Mouse (Mus musculus): ENCODE data around the gene Card9. TPM values are rescaled to one million over a fixed set of nuclear protein-coding genes. Genes with fewer than 3 reads are reported as not detected.

Gene Card9
- polyA plus RNA-seq, 1 experiment from 2014 or later: 2.1 TPM

DNA sequence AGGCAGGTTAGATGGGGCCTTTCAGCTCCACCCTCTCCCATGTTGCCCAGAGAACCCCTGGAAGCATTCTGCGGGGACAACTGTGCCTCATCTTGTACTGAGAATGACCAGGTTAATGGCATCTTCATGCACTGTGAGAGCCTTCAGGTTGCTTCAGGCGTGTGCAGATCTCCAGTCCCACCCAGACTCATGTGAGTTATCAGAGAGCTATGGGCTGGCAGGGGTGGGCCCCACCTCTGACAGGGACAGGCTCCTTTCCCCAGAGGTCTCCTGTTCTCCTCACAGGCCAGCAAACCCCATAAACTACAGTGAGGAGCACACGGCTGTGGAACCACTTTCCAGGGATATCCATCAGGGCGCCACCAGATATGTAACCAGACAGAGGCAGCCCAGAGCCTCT, 40.3 kb upstream of the Card9 start:
- Histone ChIP-seq H3K9me3 (ENCODE audit: low read length) (no peaks in the 10 kb centered on the region), H3K27ac (ENCODE audit: low read depth) (no peak overlapping the region), H3K4me2 (ENCODE audit: low read depth, low read length) (no peak overlapping the region), H3K4me1 (ENCODE audit: insufficient read depth) (peaks cover 3% of the 10 kb centered on the region), H3K4me3 (ENCODE audit: low read depth, low read length) (no peak overlapping the region), H3K9ac (replicated peaks) (no peak overlapping the region), H3K27me3 (ENCODE audit: insufficient read depth, low read length) (no peaks in the 10 kb centered on the region), H3K36me3 (replicated peaks; ENCODE audit: insufficient read depth, low read length) (peaks cover 55% of the 10 kb centered on the region)
- DNase-seq (no peak), ATAC-seq (no peak)
- TF ChIP-seq EP300 (IDR thresholded peaks at IDR 0.05; ENCODE audit: low read depth): no peak
- TF ChIP-seq CTCF (IDR thresholded peaks at IDR 0.05; ENCODE audit: low read depth): no peak
- 79% methylated on average over 4 of the region's 4 CpGs for WGBS (ENCODE audit: insufficient replicate concordance)

DNA sequence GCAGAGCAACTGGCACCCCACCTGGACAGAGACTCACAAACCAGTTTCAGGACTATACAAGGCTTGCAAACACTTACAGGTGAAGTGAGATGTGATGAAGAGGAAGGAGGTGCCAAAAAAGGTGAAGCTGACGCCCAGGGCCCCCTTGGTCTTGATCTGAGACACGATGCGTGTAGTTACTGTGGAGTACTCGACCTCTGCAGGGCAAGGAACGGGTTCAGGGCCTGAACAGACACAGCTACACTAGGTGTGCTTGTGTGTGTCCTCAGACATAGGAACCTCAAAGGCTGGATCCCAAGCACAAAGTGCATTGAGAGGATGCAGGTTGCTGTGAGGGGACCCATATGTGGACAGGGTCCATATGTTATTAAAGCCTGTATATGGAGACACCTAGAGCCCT, 39.6 kb upstream of the Card9 start:
- no peak for DNase-seq
- H3K4me1 ChIP-seq (ENCODE audit: insufficient read depth): no peaks in the 10 kb centered on the region
- 86% methylated on average over 5 of the region's 5 CpGs for WGBS (ENCODE audit: insufficient replicate concordance)
- H3K4me3 ChIP-seq (ENCODE audit: low read depth, low read length): no peak overlapping the region
- ATAC-seq: no peak
- no peak overlapping the region for H3K9ac ChIP-seq (replicated peaks)
- H3K36me3 ChIP-seq (replicated peaks; ENCODE audit: insufficient read depth, low read length): peaks cover 62% of the 10 kb centered on the region
- no peak for TF ChIP-seq CTCF (IDR thresholded peaks at IDR 0.05; ENCODE audit: low read depth)
- no peak for TF ChIP-seq EP300 (IDR thresholded peaks at IDR 0.05; ENCODE audit: low read depth)
- H3K27ac ChIP-seq (ENCODE audit: low read depth): no peak overlapping the region
- H3K27me3 ChIP-seq (ENCODE audit: insufficient read depth, low read length): no peaks in the 10 kb centered on the region
- H3K4me2 ChIP-seq (ENCODE audit: low read depth, low read length): no peak overlapping the region
- H3K9me3 ChIP-seq (ENCODE audit: low read length): no peaks in the 10 kb centered on the region

DNA sequence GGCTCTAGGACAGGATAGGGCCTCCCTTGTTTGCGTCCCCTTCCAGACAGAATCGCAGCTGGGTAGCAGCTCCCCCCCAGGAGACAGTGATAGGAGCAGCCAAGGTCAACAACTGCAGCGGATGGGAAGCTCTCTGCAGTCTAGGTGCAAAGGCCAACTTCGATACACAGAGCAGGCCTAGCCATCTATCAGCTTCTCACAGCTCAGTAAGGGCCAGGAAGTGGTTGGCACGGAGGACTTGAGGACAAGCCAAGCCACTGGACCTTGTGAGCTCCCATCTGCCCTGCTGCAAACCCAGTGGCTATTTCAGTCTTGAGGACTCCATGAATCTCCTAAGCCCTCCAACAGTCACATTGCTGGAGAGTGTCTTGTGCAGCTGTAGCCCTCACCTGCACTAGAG, 38.9 kb upstream of the Card9 start:
- Histone ChIP-seq H3K36me3 (replicated peaks; ENCODE audit: insufficient read depth, low read length) (peaks cover 69% of the 10 kb centered on the region), H3K9me3 (ENCODE audit: low read length) (no peaks in the 10 kb centered on the region), H3K9ac (replicated peaks) (no peak overlapping the region), H3K27ac (ENCODE audit: low read depth) (no peak overlapping the region), H3K4me2 (ENCODE audit: low read depth, low read length) (no peak overlapping the region), H3K4me3 (ENCODE audit: low read depth, low read length) (no peak overlapping the region), H3K4me1 (ENCODE audit: insufficient read depth) (no peaks in the 10 kb centered on the region), H3K27me3 (ENCODE audit: insufficient read depth, low read length) (no peaks in the 10 kb centered on the region)
- WGBS (ENCODE audit: insufficient replicate concordance): 51% methylated on average over 5 of the region's 5 CpGs
- DNase-seq (no peak), ATAC-seq (peak; percentile 74)
- TF ChIP-seq EP300 (IDR thresholded peaks at IDR 0.05; ENCODE audit: low read depth) (no peak), CTCF (IDR thresholded peaks at IDR 0.05; ENCODE audit: low read depth) (no peak)

DNA sequence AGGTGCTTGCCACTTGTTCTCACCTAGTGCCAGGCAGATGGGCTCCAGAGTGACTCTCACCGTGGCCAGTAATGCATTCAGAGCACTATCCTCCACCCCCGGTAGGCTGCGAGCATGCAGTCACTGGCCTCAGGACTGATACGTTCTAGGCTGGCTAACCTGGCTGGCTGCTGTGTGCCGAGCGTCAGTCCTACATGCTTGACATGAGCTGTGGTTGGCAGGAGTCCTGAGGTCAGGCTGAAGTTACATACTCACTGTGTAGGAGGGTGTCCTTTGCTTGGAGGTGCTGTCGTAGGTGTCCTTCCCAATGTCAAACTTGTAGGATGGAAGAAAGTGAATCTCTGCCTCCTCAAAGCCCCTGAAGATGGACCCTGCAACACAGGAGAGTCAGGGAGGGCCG, 38.3 kb upstream of the Card9 start:
- Histone ChIP-seq H3K4me2 (ENCODE audit: low read depth, low read length) (no peak overlapping the region), H3K4me3 (ENCODE audit: low read depth, low read length) (no peak overlapping the region), H3K4me1 (ENCODE audit: insufficient read depth) (no peaks in the 10 kb centered on the region), H3K27ac (ENCODE audit: low read depth) (no peak overlapping the region), H3K27me3 (ENCODE audit: insufficient read depth, low read length) (no peaks in the 10 kb centered on the region), H3K9me3 (ENCODE audit: low read length) (no peaks in the 10 kb centered on the region), H3K36me3 (replicated peaks; ENCODE audit: insufficient read depth, low read length) (peaks cover 75% of the 10 kb centered on the region), H3K9ac (replicated peaks) (no peak overlapping the region)
- DNase-seq (no peak), ATAC-seq (no peak)
- TF ChIP-seq CTCF (IDR thresholded peaks at IDR 0.05; ENCODE audit: low read depth) (no peak), EP300 (IDR thresholded peaks at IDR 0.05; ENCODE audit: low read depth) (no peak)
- WGBS (ENCODE audit: insufficient replicate concordance): 80% methylated on average over 8 of the region's 8 CpGs

DNA sequence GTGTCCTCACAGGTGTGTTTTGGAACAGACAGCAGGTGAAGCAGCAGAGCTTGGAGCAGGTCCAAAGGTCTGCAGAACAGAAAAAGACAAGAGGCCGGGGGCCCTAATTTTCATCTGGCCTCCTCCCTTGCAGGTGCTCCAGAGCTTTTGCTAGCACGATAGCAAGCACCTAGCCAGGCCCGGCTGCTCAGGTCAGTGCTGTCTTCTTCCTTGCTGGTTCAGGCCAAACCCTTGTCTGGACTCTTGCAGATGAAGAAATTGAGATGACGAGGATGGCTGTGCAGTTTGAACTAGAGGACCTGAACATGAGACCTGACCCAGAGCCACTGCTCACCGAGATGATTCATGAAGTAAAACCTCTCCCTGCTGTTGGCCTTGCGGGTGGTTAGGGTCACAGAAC, 30.9 kb upstream of the Card9 start:
- WGBS (ENCODE audit: insufficient replicate concordance): 88% methylated on average over 6 of the region's 6 CpGs
- no peaks in the 10 kb centered on the region for H3K27me3 ChIP-seq (ENCODE audit: insufficient read depth, low read length)
- peaks cover 70% of the 10 kb centered on the region for H3K36me3 ChIP-seq (replicated peaks; ENCODE audit: insufficient read depth, low read length)
- no peak overlapping the region for H3K4me2 ChIP-seq (ENCODE audit: low read depth, low read length)
- no peak for ATAC-seq
- no peak overlapping the region for H3K27ac ChIP-seq (ENCODE audit: low read depth)
- no peak overlapping the region for H3K4me3 ChIP-seq (ENCODE audit: low read depth, low read length)
- DNase-seq: no peak
- H3K9me3 ChIP-seq (ENCODE audit: low read length): no peaks in the 10 kb centered on the region
- no peak for TF ChIP-seq CTCF (IDR thresholded peaks at IDR 0.05; ENCODE audit: low read depth)
- TF ChIP-seq EP300 (IDR thresholded peaks at IDR 0.05; ENCODE audit: low read depth): no peak
- peaks cover 13% of the 10 kb centered on the region for H3K4me1 ChIP-seq (ENCODE audit: insufficient read depth)
- no peak overlapping the region for H3K9ac ChIP-seq (replicated peaks)

DNA sequence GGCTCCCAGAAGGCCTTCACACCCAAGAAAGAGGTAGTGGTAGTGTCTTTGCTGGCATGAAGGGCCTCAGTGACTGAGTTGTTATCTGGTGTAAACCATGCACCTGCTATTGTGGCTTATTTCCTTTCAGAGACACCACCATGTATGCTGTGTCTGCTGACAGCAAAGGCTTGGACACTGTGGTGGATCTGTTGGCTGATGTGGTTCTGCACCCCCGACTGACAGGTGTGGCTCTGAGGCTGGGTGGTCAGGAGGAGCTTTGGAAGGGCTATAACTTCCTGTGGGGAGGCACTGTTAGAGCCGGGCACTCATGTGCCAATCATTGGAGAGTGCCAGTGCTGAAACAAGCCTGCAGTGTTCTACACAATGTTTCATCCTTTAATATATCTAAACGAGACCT, 30.2 kb upstream of the Card9 start:
- WGBS (ENCODE audit: insufficient replicate concordance): 63% methylated on average over 3 of the region's 3 CpGs
- no peak overlapping the region for H3K27ac ChIP-seq (ENCODE audit: low read depth)
- H3K27me3 ChIP-seq (ENCODE audit: insufficient read depth, low read length): no peaks in the 10 kb centered on the region
- peaks cover 69% of the 10 kb centered on the region for H3K36me3 ChIP-seq (replicated peaks; ENCODE audit: insufficient read depth, low read length)
- no peak overlapping the region for H3K9ac ChIP-seq (replicated peaks)
- no peak overlapping the region for H3K4me2 ChIP-seq (ENCODE audit: low read depth, low read length)
- no peak for ATAC-seq
- no peak for DNase-seq
- no peak overlapping the region for H3K4me3 ChIP-seq (ENCODE audit: low read depth, low read length)
- TF ChIP-seq EP300 (IDR thresholded peaks at IDR 0.05; ENCODE audit: low read depth): no peak
- TF ChIP-seq CTCF (IDR thresholded peaks at IDR 0.05; ENCODE audit: low read depth): no peak
- H3K9me3 ChIP-seq (ENCODE audit: low read length): no peaks in the 10 kb centered on the region
- peaks cover 13% of the 10 kb centered on the region for H3K4me1 ChIP-seq (ENCODE audit: insufficient read depth)

DNA sequence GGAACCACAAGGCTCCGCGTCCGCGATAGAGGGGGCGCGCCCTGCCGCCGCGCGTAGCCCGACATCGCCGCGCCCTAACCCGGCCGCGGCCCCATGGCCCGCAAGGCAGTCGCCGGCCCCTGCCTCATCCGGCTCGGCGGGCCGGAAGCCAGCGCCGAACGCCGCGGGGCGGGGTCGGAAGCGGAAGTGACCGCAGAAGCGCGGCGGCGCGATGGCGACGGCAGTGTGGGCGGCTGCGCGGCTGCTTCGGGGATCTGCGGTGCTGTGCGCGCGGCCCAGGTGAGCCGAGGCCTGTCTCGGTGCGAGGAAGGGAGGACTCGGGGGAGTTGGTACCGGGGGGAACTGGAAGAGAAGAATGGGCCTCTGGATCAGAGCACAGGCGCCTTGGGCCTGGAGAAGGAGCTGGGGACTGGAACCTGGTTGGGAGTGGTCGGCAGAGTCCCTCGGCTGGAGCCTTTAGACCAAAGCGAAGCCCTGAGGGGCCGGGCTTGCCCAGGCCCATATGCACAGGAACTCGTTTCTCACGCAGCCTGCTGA, 28.5 kb upstream of the Card9 start, which contains the start of the genes Entr1 and Pmpca:
Gene Entr1, minus strand, starts transcription at position 163 of the 537 bp plus-strand sequence.
Gene Pmpca, plus strand, starts transcription at position 186 of the 537 bp plus-strand sequence.
- Histone ChIP-seq H3K4me2 (ENCODE audit: low read depth, low read length) (peak within 1 kb of the TSS; percentile 94), H3K36me3 (replicated peaks; ENCODE audit: insufficient read depth, low read length) (peaks cover 68% of the 10 kb centered on the region), H3K4me3 (ENCODE audit: low read depth, low read length) (peak within 1 kb of the TSS; percentile 92), H3K27ac (ENCODE audit: low read depth) (peak within 1 kb of the TSS; percentile 67), H3K9ac (replicated peaks) (peak within 1 kb of the TSS; percentile 96), H3K27me3 (ENCODE audit: insufficient read depth, low read length) (no peaks in the 10 kb centered on the region), H3K9me3 (ENCODE audit: low read length) (no peaks in the 10 kb centered on the region), H3K4me1 (ENCODE audit: insufficient read depth) (peaks cover 13% of the 10 kb centered on the region)
- DNase-seq (peak; percentile 91), ATAC-seq (peak; percentile 93)
- no peak for TF ChIP-seq CTCF (IDR thresholded peaks at IDR 0.05; ENCODE audit: low read depth)
- no peak for TF ChIP-seq EP300 (IDR thresholded peaks at IDR 0.05; ENCODE audit: low read depth)
- 0% methylated on average over 36 of the region's 60 CpGs for WGBS (ENCODE audit: insufficient replicate concordance)

Measured in liver, postnatal 0 days (tissue).